In the genomic region with DNA sequence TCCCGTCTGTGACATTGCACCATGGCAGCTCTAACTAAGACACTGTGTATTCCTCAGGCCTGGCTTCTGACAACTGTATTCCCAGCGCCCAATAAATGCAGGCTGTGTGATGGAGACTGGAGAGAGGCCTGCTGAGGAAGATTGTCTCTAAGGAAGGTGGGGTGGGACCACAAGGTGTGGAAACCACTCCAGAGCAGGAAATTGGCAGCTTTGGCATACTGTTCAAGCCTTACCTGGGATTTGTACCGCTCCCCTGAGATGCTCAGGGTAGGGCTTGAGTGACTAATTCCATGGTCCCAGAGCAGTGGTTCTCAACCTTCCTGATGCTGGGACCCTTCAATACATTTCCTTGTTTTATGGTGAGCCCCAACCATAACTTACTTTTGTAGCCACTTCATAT, we compare ENCODE assay signal across 23 mouse cellular contexts. TPM values are rescaled to one million over a fixed set of nuclear protein-coding genes. Genes with fewer than 3 reads are reported as not detected.
A peak's percentile ranks its signal among the peaks of the same experiment; 100 is the strongest.
DNase-seq lines count a peak whose midpoint lies in the region; ATAC-seq and TF ChIP-seq lines count a peak whose summit lies in the region.
"Had no signal": no experiment of that assay in that cellular context is flagged by ENCODE, and none has a peak within 500 bp of the region (broad histone marks: within the 10 kb centered on the region; RNA-seq: fewer than 3 reads in every experiment).

No protein-coding gene starts in this region.

- peak overlapping the region; percentile 70; the same call in 1 of the 2 replicates for H3K27ac ChIP-seq in kidney, postnatal 0 days
- no peak overlapping the region for H3K27ac ChIP-seq in kidney, embryonic 15.5 days
- no peak overlapping the region for H3K27ac ChIP-seq in embryonic facial prominence, embryonic 14.5 days (replicated peaks; ENCODE audit: low read depth, low read length)
- no peak overlapping the region for H3K27ac ChIP-seq in cerebellum, adult 2 months (ENCODE audit: insufficient read depth, low read length)
- H3K27ac ChIP-seq: forebrain, embryonic 12.5 days; hindbrain, embryonic 15.5 days had no signal

- no peak overlapping the region for H3K4me2 ChIP-seq in kidney, postnatal 0 days (ENCODE audit: low read length)
- H3K4me2 ChIP-seq in kidney, embryonic 15.5 days: no peak overlapping the region; the same call in 1 of the 2 replicates
- peak overlapping the region; percentile 76; the same call in 1 of the 2 replicates for H3K4me2 ChIP-seq in embryonic facial prominence, embryonic 14.5 days (ENCODE audit: low read depth, low read length)

- ATAC-seq in kidney, postnatal 0 days (replicated peaks; ENCODE audit: low FRiP score, low read depth): no peak
- no peak for ATAC-seq in kidney, embryonic 15.5 days (replicated peaks; ENCODE audit: low FRiP score)
- no peak for ATAC-seq in embryonic facial prominence, embryonic 14.5 days (ENCODE audit: low read depth)
- ATAC-seq: activated CD4-positive, CD25-positive, alpha-beta regulatory T cell, adult 4 months; forebrain, postnatal 0 days; Patski had no signal

- no peak overlapping the region for H3K9ac ChIP-seq in kidney, postnatal 0 days (ENCODE audit: low read depth, low read length)
- H3K9ac ChIP-seq in kidney, embryonic 15.5 days: no peak overlapping the region
- H3K9ac ChIP-seq in embryonic facial prominence, embryonic 14.5 days (ENCODE audit: low read depth, low read length): no peak overlapping the region
- H3K9ac ChIP-seq: hindbrain, embryonic 15.5 days had no signal

- H3K9me3 ChIP-seq in kidney, postnatal 0 days (replicated peaks; ENCODE audit: low read length): no peaks in the 10 kb centered on the region
- no peaks in the 10 kb centered on the region for H3K9me3 ChIP-seq in kidney, embryonic 15.5 days (replicated peaks)
- no peaks in the 10 kb centered on the region for H3K9me3 ChIP-seq in embryonic facial prominence, embryonic 14.5 days (ENCODE audit: control insufficient read depth, low read length)
- H3K9me3 ChIP-seq: forebrain, embryonic 12.5 days; heart, embryonic 12.5 days; hindbrain, embryonic 15.5 days had no signal

- no peak for TF ChIP-seq POLR2A in cerebellum, adult 2 months (IDR thresholded peaks at IDR 0.05; ENCODE audit: borderline replicate concordance, insufficient read depth, low read length)

- H3K27me3 ChIP-seq in kidney, postnatal 0 days (ENCODE audit: insufficient read depth, low read length): no peaks in the 10 kb centered on the region
- H3K27me3 ChIP-seq in kidney, embryonic 15.5 days: no peaks in the 10 kb centered on the region
- no peaks in the 10 kb centered on the region for H3K27me3 ChIP-seq in embryonic facial prominence, embryonic 14.5 days (replicated peaks; ENCODE audit: control insufficient read depth, insufficient read depth, low read length)
- H3K27me3 ChIP-seq in cerebellum, adult 2 months (ENCODE audit: control insufficient read depth, insufficient read depth, low read length): no peaks in the 10 kb centered on the region
- H3K27me3 ChIP-seq: hindbrain, embryonic 15.5 days; Patski had no signal

- no peak for TF ChIP-seq CTCF in kidney, postnatal 0 days (IDR thresholded peaks at IDR 0.05; ENCODE audit: low read depth)
- TF ChIP-seq CTCF in cerebellum, adult 2 months (IDR thresholded peaks at IDR 0.05; ENCODE audit: borderline replicate concordance, insufficient read depth, low read depth, low read length): no peak

- 78% methylated on average over 3 of the region's 3 CpGs for WGBS in kidney, postnatal 0 days
- WGBS in kidney, embryonic 15.5 days: 72% methylated on average over 3 of the region's 3 CpGs
- WGBS in embryonic facial prominence, embryonic 14.5 days: 67% methylated on average over 3 of the region's 3 CpGs
- WGBS in cerebellum, adult 2 months: 84% methylated on average over 3 of the region's 3 CpGs

- intact Hi-C loops in heart, postnatal 36 days (cut with DNase I): loop anchor here (2.0 to 5.0 kb wide), 2 partner anchors 64 to 137 kb away; no protein-coding TSS in a partner anchor

- DNase-seq in heart, adult 11 months: peak; percentile 89
- no peak for DNase-seq in heart, postnatal 36 days
- no peak for DNase-seq in kidney, postnatal 0 days (ENCODE audit: low spot score)
- no peak for DNase-seq in embryonic facial prominence, embryonic 14.5 days (ENCODE audit: low spot score)
- DNase-seq in cerebellum, adult 2 months: no peak
- DNase-seq: adrenal gland, postnatal 14 days; cerebellum, adult 9-11 months; cerebellum, postnatal 36 days; heart, adult 2 months had no signal

- no peak overlapping the region for H3K4me3 ChIP-seq in kidney, postnatal 0 days (replicated peaks; ENCODE audit: low read depth, low read length)
- H3K4me3 ChIP-seq in kidney, embryonic 15.5 days (replicated peaks): no peak overlapping the region
- H3K4me3 ChIP-seq in embryonic facial prominence, embryonic 14.5 days (ENCODE audit: low read depth, low read length): no peak overlapping the region
- no peak overlapping the region for H3K4me3 ChIP-seq in cerebellum, adult 2 months (replicated peaks; ENCODE audit: insufficient read depth, low read depth, low read length)

- H3K4me1 ChIP-seq in kidney, postnatal 0 days (replicated peaks; ENCODE audit: insufficient read depth, low read length): peaks cover 8% of the 10 kb centered on the region
- peaks cover 24% of the 10 kb centered on the region for H3K4me1 ChIP-seq in kidney, embryonic 15.5 days
- peaks cover 5% of the 10 kb centered on the region; the same call in 1 of the 2 replicates for H3K4me1 ChIP-seq in embryonic facial prominence, embryonic 14.5 days (ENCODE audit: control insufficient read depth, insufficient read depth, low read length)
- H3K4me1 ChIP-seq in cerebellum, adult 2 months (ENCODE audit: control insufficient read depth, insufficient read depth, low read length): peaks cover 5% of the 10 kb centered on the region

- no peaks in the 10 kb centered on the region for H3K36me3 ChIP-seq in kidney, postnatal 0 days (ENCODE audit: insufficient read depth, low read length)
- H3K36me3 ChIP-seq in kidney, embryonic 15.5 days: no peaks in the 10 kb centered on the region
- H3K36me3 ChIP-seq in embryonic facial prominence, embryonic 14.5 days (ENCODE audit: control insufficient read depth, insufficient read depth, low read length): no peaks in the 10 kb centered on the region
- H3K36me3 ChIP-seq: forebrain, embryonic 12.5 days; heart, embryonic 12.5 days; hindbrain, embryonic 15.5 days had no signal

RNA-seq across cellular contexts. Expression of gene 5031439G07Rik, which starts 0.7 kb away (rescaled TPM):
- total RNA-seq in heart, postnatal 36 days (2021): 10 to 100 TPM; 25.7 to 29.2 TPM
- 5.8 and 10.0 TPM in 2 replicates for polyA plus RNA-seq in kidney, postnatal 0 days (2015; fragmentation: Nextera tagmentation; extraction: Ambion mirVana)
- polyA plus RNA-seq in kidney, embryonic 15.5 days (2015; fragmentation: Nextera tagmentation; extraction: Ambion mirVana): 5.7 and 7.1 TPM in 2 replicates
- polyA plus RNA-seq in embryonic facial prominence, embryonic 14.5 days (2014; fragmentation: Nextera tagmentation; extraction: Ambion mirVana): 9.2 and 11.1 TPM in 2 replicates
- 100 and 116 TPM in 2 replicates for polyA plus RNA-seq in cerebellum, adult 2 months (2012; rRNA removed)

RNA-seq across cellular contexts. Expression of gene Upk3a, which starts 27.8 kb away (rescaled TPM):
- not detected for total RNA-seq in heart, postnatal 36 days (2021)
- 73.7 and 104 TPM in 2 replicates for polyA plus RNA-seq in kidney, postnatal 0 days (2015; fragmentation: Nextera tagmentation; extraction: Ambion mirVana)
- 25.0 and 27.2 TPM in 2 replicates for polyA plus RNA-seq in kidney, embryonic 15.5 days (2015; fragmentation: Nextera tagmentation; extraction: Ambion mirVana)
- 8.3 and 13.0 TPM in 2 replicates for polyA plus RNA-seq in embryonic facial prominence, embryonic 14.5 days (2014; fragmentation: Nextera tagmentation; extraction: Ambion mirVana)
- polyA plus RNA-seq in cerebellum, adult 2 months (2012; rRNA removed): 0.20 and 0.22 TPM in 2 replicates
- total RNA-seq: adrenal gland, adult 18-20 months; adrenal gland, postnatal 14 days; CH12.LX; gastrocnemius, adult 18-20 months; gastrocnemius, postnatal 36 days; heart, adult 2 months; hematopoietic stem cell, adult 5-6 weeks had no signal
- polyA plus RNA-seq: activated CD4-positive, CD25-positive, alpha-beta regulatory T cell, adult 4 months; embryonic facial prominence, embryonic 11.5 days; forebrain, embryonic 12.5 days; heart, embryonic 12.5 days; heart, postnatal 0 days; Patski had no signal

RNA-seq across cellular contexts. Expression of gene Fam118a, which starts 39.6 kb away (rescaled TPM):
- 1 to 10 TPM; 7.1 to 7.2 TPM for total RNA-seq in heart, postnatal 36 days (2021)
- polyA plus RNA-seq in kidney, postnatal 0 days (2015; fragmentation: Nextera tagmentation; extraction: Ambion mirVana): 18.4 and 18.8 TPM in 2 replicates
- 20.9 and 23.0 TPM in 2 replicates for polyA plus RNA-seq in kidney, embryonic 15.5 days (2015; fragmentation: Nextera tagmentation; extraction: Ambion mirVana)
- polyA plus RNA-seq in embryonic facial prominence, embryonic 14.5 days (2014; fragmentation: Nextera tagmentation; extraction: Ambion mirVana): 21.9 and 23.1 TPM in 2 replicates
- polyA plus RNA-seq in cerebellum, adult 2 months (2012; rRNA removed): 17.1 and 17.4 TPM in 2 replicates
